Mouse (Mus musculus) right cerebral cortex, postnatal 4 days (tissue): ENCODE measurements around the gene 2610002M06Rik.

Experiments used
- DNase-seq: peaks from one replicate; pipeline ENCODE4 v3.0.0-alpha.2; 2022

The 2610002M06Rik gene

GRCm38 (mm10) chrX:107816218-107816554 lies at the start of gene 2610002M06Rik:
2610002M06Rik (minus strand) TSS chrX:107816334.
- DNase-seq: peak; percentile 89

GRCm38 (mm10) chrX:107858165-107858564 lies 42.0 kb upstream of the 2610002M06Rik start:
- no peak for DNase-seq

GRCm38 (mm10) chrX:107816726-107817125 lies 592 bp upstream of the 2610002M06Rik start:
- no peak for DNase-seq

- peak; percentile 8 for DNase-seq
These were observed 474 bp downstream of the 2610002M06Rik start for GRCm38 (mm10) chrX:107815502-107816217.

- no peak for DNase-seq
These were observed 4.0 kb downstream of the 2610002M06Rik start for GRCm38 (mm10) chrX:107812120-107812519.

GRCm38 (mm10) chrX:107796919-107797318 lies 19.2 kb downstream of the 2610002M06Rik start:
- DNase-seq: no peak

- no peak for DNase-seq
These were observed 20.3 kb downstream of the 2610002M06Rik start for GRCm38 (mm10) chrX:107795785-107796184.

GRCm38 (mm10) chrX:107792290-107792689 lies 23.8 kb downstream of the 2610002M06Rik start, which contains the start of gene Tent5d:
Tent5d (plus strand) TSS chrX:107792590.
- no peak for DNase-seq

GRCm38 (mm10) chrX:107790750-107791493 lies 25.2 kb downstream of the 2610002M06Rik start:
- DNase-seq: no peak

GRCm38 (mm10) chrX:107790136-107790535 lies 26.0 kb downstream of the 2610002M06Rik start:
- no peak for DNase-seq

- DNase-seq: no peak
These were observed 48.2 kb downstream of the 2610002M06Rik start for GRCm38 (mm10) chrX:107767896-107768295.
